Mouse (Mus musculus): ENCODE results near the gene Plekha7. TPM values are rescaled to one million over a fixed set of nuclear protein-coding genes. Genes with fewer than 3 reads are reported as not detected.

Plekha7 gene
- polyA plus RNA-seq, 1 experiment from 2014 or later, result 8.8 TPM

DNA sequence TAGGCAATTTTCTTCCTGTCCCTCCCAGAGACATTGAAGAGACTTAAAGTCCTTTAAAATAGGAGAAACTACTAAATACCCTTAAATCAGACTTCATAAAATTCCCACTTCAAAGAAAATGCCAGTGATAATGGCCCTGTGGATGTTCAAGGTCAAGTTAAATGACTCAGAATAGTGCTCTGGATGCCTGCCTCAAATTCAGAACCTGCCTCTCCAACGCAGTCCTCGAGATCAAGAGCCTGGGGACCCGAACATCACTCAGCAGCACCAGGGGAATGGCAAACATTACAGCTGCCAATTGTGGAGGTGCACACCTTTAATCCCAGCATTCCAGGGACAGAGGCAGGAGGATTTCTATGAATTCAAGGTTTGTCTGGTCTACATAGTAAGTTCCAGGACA lies 56.7 kb downstream of the Plekha7 start:
- H3K9ac ChIP-seq (ENCODE audit: low read depth, low read length), result no peak overlapping the region
- H3K4me2 ChIP-seq (replicated peaks; ENCODE audit: low read depth, low read length), result no peak overlapping the region
- no peak for DNase-seq (ENCODE audit: low spot score)
- H3K27ac ChIP-seq (ENCODE audit: low read depth, low read length), result no peak overlapping the region
- no peak for ATAC-seq (ENCODE audit: low FRiP score)
- H3K4me1 ChIP-seq (replicated peaks; ENCODE audit: control insufficient read depth, insufficient read depth, low read length), result no peaks in the 10 kb centered on the region; the same call in 1 of the 2 replicates
- no peak overlapping the region for H3K4me3 ChIP-seq (ENCODE audit: low read depth, low read length)
- H3K36me3 ChIP-seq (ENCODE audit: control insufficient read depth, insufficient read depth, low read length), result no peaks in the 10 kb centered on the region
- H3K9me3 ChIP-seq (ENCODE audit: control insufficient read depth, low read length), result no peaks in the 10 kb centered on the region
- no peaks in the 10 kb centered on the region; the same call in 1 of the 2 replicates for H3K27me3 ChIP-seq (ENCODE audit: control insufficient read depth, insufficient read depth, low read length)
- 88% methylated on average over 3 of the region's 3 CpGs for WGBS

GRCm38 (mm10) chr7:116248536-116248935 lies 59.6 kb downstream of the Plekha7 start:
- Histone ChIP-seq H3K27ac (ENCODE audit: low read depth, low read length) (no peak overlapping the region), H3K4me2 (replicated peaks; ENCODE audit: low read depth, low read length) (no peak overlapping the region), H3K36me3 (ENCODE audit: control insufficient read depth, insufficient read depth, low read length) (no peaks in the 10 kb centered on the region), H3K9me3 (ENCODE audit: control insufficient read depth, low read length) (no peaks in the 10 kb centered on the region), H3K27me3 (ENCODE audit: control insufficient read depth, insufficient read depth, low read length) (no peaks in the 10 kb centered on the region; the same call in 1 of the 2 replicates), H3K4me3 (ENCODE audit: low read depth, low read length) (no peak overlapping the region), H3K9ac (ENCODE audit: low read depth, low read length) (no peak overlapping the region), H3K4me1 (replicated peaks; ENCODE audit: control insufficient read depth, insufficient read depth, low read length) (no peaks in the 10 kb centered on the region; the same call in 1 of the 2 replicates)
- ATAC-seq (ENCODE audit: low FRiP score) (no peak), DNase-seq (ENCODE audit: low spot score) (no peak)
- WGBS, result 94% methylated on average over 11 of the region's 11 CpGs

- Histone ChIP-seq H3K27me3 (ENCODE audit: control insufficient read depth, insufficient read depth, low read length) (no peaks in the 10 kb centered on the region; the same call in 1 of the 2 replicates), H3K4me1 (replicated peaks; ENCODE audit: control insufficient read depth, insufficient read depth, low read length) (no peaks in the 10 kb centered on the region; the same call in 1 of the 2 replicates), H3K4me2 (replicated peaks; ENCODE audit: low read depth, low read length) (no peak overlapping the region), H3K36me3 (ENCODE audit: control insufficient read depth, insufficient read depth, low read length) (no peaks in the 10 kb centered on the region), H3K4me3 (ENCODE audit: low read depth, low read length) (no peak overlapping the region), H3K9ac (ENCODE audit: low read depth, low read length) (no peak overlapping the region), H3K27ac (ENCODE audit: low read depth, low read length) (no peak overlapping the region), H3K9me3 (ENCODE audit: control insufficient read depth, low read length) (no peaks in the 10 kb centered on the region)
- peak; percentile 41 for DNase-seq (ENCODE audit: low spot score)
- no peak for ATAC-seq (ENCODE audit: low FRiP score)
- WGBS, result 18% methylated on average over 5 of the region's 7 CpGs
Measured at GRCm38 (mm10) chr7:116247377-116247729, 60.8 kb downstream of the Plekha7 start.

GRCm38 (mm10) chr7:116246696-116247376 lies 61.3 kb downstream of the Plekha7 start:
- 32% methylated on average over 13 of the region's 15 CpGs for WGBS
- no peak overlapping the region for H3K27ac ChIP-seq (ENCODE audit: low read depth, low read length)
- ATAC-seq (ENCODE audit: low FRiP score), result no peak

DNA sequence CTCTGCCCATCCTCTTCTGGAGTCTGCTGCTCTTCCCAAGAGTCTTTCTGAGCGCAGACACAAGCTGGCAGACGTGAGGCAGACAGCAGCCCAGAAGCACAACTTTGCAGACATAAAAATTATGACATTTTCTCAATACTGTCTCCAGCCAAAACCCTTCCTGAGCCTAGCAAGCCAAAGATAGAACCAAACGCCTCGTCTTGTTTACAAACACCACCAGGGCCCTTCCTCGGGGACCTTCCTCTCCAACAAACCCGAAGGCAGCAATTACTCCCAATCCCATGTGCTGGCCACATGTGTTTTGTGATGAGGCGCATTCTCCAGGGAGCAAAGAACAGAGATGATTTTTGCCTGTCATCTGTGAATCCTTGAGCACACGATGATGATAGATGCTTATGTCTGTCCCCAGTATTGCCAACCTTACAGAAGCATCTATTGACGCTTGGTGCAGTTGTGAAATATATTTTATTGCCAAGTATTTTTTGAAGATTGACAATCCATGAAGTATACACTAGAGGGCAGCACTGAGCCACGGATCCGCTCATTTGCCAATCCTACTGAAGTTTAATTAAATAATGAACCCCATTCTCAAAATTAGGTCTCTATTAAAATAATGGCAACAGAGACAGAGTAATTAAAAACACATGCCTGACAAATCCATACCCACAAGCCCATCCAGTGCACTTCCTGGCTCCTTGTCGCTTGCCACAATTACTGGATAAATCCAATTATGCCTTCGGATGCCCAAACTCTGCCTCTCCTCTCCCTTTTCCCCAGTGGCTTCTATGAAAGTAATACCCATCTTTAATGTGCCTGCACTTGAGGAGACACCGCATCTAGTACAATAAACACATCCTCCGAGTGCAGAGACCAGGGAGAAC lies 62.1 kb downstream of the Plekha7 start:
- 38% methylated on average over 15 of the region's 15 CpGs for WGBS

More at GRCm38 (mm10) chr7:116246696-116247376, 61.3 kb downstream of the Plekha7 start:
- H3K4me3 ChIP-seq (ENCODE audit: low read depth, low read length), result no peak overlapping the region
- H3K4me2 ChIP-seq (replicated peaks; ENCODE audit: low read depth, low read length), result 0 out of 2 replicates have a peak overlapping the region, but pooled peaks have one; percentile 14
- H3K36me3 ChIP-seq (ENCODE audit: control insufficient read depth, insufficient read depth, low read length), result no peaks in the 10 kb centered on the region
- DNase-seq (ENCODE audit: low spot score), result peak; percentile 31
- H3K4me1 ChIP-seq (replicated peaks; ENCODE audit: control insufficient read depth, insufficient read depth, low read length), result no peaks in the 10 kb centered on the region; the same call in 1 of the 2 replicates
- H3K27me3 ChIP-seq (ENCODE audit: control insufficient read depth, insufficient read depth, low read length), result no peaks in the 10 kb centered on the region; the same call in 1 of the 2 replicates
- H3K9ac ChIP-seq (ENCODE audit: low read depth, low read length), result no peak overlapping the region
- H3K9me3 ChIP-seq (ENCODE audit: control insufficient read depth, low read length), result no peaks in the 10 kb centered on the region

GRCm38 (mm10) chr7:116244302-116245165 lies 63.6 kb downstream of the Plekha7 start:
- H3K27me3 ChIP-seq (ENCODE audit: control insufficient read depth, insufficient read depth, low read length), result no peaks in the 10 kb centered on the region
- no peak overlapping the region for H3K9ac ChIP-seq (ENCODE audit: low read depth, low read length)
- H3K4me2 ChIP-seq (replicated peaks; ENCODE audit: low read depth, low read length), result no peak overlapping the region
- 27% methylated on average over 7 of the region's 7 CpGs for WGBS
- no peaks in the 10 kb centered on the region for H3K36me3 ChIP-seq (ENCODE audit: control insufficient read depth, insufficient read depth, low read length)
- peak; percentile 30 for DNase-seq (ENCODE audit: low spot score)
- no peaks in the 10 kb centered on the region for H3K9me3 ChIP-seq (ENCODE audit: control insufficient read depth, low read length)
- no peak for ATAC-seq (ENCODE audit: low FRiP score)
- H3K4me1 ChIP-seq (replicated peaks; ENCODE audit: control insufficient read depth, insufficient read depth, low read length), result no peaks in the 10 kb centered on the region; the same call in 1 of the 2 replicates
- H3K4me3 ChIP-seq (ENCODE audit: low read depth, low read length), result no peak overlapping the region
- H3K27ac ChIP-seq (ENCODE audit: low read depth, low read length), result 0 out of 2 replicates have a peak overlapping the region, but pooled peaks have one; percentile 12

More for the DNA sequence above, 62.1 kb downstream of the Plekha7 start:
- H3K4me2 ChIP-seq (replicated peaks; ENCODE audit: low read depth, low read length), result 0 out of 2 replicates have a peak overlapping the region, but pooled peaks have one; percentile 14
- no peaks in the 10 kb centered on the region; the same call in 1 of the 2 replicates for H3K27me3 ChIP-seq (ENCODE audit: control insufficient read depth, insufficient read depth, low read length)
- H3K9ac ChIP-seq (ENCODE audit: low read depth, low read length), result no peak overlapping the region
- no peak overlapping the region for H3K4me3 ChIP-seq (ENCODE audit: low read depth, low read length)
- no peaks in the 10 kb centered on the region; the same call in 1 of the 2 replicates for H3K4me1 ChIP-seq (replicated peaks; ENCODE audit: control insufficient read depth, insufficient read depth, low read length)
- DNase-seq (ENCODE audit: low spot score) (peak; percentile 63), ATAC-seq (ENCODE audit: low FRiP score) (no peak)
- no peak overlapping the region for H3K27ac ChIP-seq (ENCODE audit: low read depth, low read length)
- no peaks in the 10 kb centered on the region for H3K36me3 ChIP-seq (ENCODE audit: control insufficient read depth, insufficient read depth, low read length)
- H3K9me3 ChIP-seq (ENCODE audit: control insufficient read depth, low read length), result no peaks in the 10 kb centered on the region

DNA sequence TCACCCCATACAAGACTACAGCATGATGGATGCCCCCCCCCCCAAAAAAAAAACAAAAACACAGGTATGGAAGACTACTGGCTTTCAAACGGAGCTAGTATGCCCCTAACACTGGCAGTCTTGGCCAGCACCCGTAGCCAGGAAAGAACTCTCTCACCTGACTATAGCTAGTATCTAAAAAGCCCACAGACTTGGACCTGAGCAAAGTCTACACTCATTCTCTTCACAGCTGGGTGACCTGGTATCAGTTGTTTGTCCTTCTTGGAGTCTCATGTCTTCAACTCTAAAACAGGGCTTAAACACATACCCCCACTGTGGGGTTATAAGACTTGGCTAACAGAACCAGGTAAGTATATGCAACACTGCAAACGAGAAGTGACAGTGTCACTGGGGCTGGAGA lies 65.4 kb downstream of the Plekha7 start:
- 82% methylated on average over 3 of the region's 3 CpGs for WGBS
- ATAC-seq (ENCODE audit: low FRiP score), result no peak
- Histone ChIP-seq H3K36me3 (ENCODE audit: control insufficient read depth, insufficient read depth, low read length) (no peaks in the 10 kb centered on the region), H3K4me1 (replicated peaks; ENCODE audit: control insufficient read depth, insufficient read depth, low read length) (no peaks in the 10 kb centered on the region; the same call in 1 of the 2 replicates), H3K27ac (ENCODE audit: low read depth, low read length) (no peak overlapping the region), H3K9ac (ENCODE audit: low read depth, low read length) (no peak overlapping the region), H3K4me3 (ENCODE audit: low read depth, low read length) (no peak overlapping the region), H3K4me2 (replicated peaks; ENCODE audit: low read depth, low read length) (no peak overlapping the region), H3K27me3 (ENCODE audit: control insufficient read depth, insufficient read depth, low read length) (0 out of 2 replicates have a peak, but pooled peaks cover 3% of the 10 kb centered on the region), H3K9me3 (ENCODE audit: control insufficient read depth, low read length) (no peaks in the 10 kb centered on the region)
- no peak for DNase-seq (ENCODE audit: low spot score)

- H3K9me3 ChIP-seq (ENCODE audit: control insufficient read depth, low read length), result no peaks in the 10 kb centered on the region
- DNase-seq (ENCODE audit: low spot score) (no peak), ATAC-seq (ENCODE audit: low FRiP score) (no peak)
- no peaks in the 10 kb centered on the region for H3K36me3 ChIP-seq (ENCODE audit: control insufficient read depth, insufficient read depth, low read length)
- 62% methylated on average over 7 of the region's 7 CpGs for WGBS
- H3K4me3 ChIP-seq (ENCODE audit: low read depth, low read length), result no peak overlapping the region
- 0 out of 2 replicates have a peak, but pooled peaks cover 14% of the 10 kb centered on the region for H3K27me3 ChIP-seq (ENCODE audit: control insufficient read depth, insufficient read depth, low read length)
- 0 out of 2 replicates have a peak, but pooled peaks cover 5% of the 10 kb centered on the region for H3K4me1 ChIP-seq (replicated peaks; ENCODE audit: control insufficient read depth, insufficient read depth, low read length)
- H3K27ac ChIP-seq (ENCODE audit: low read depth, low read length), result no peak overlapping the region
- H3K9ac ChIP-seq (ENCODE audit: low read depth, low read length), result no peak overlapping the region
- H3K4me2 ChIP-seq (replicated peaks; ENCODE audit: low read depth, low read length), result no peak overlapping the region
Measured at GRCm38 (mm10) chr7:116241601-116242000, 66.6 kb downstream of the Plekha7 start.
